Mouse (Mus musculus): ENCODE data around the gene Mfap3. TPM values are rescaled to one million over a fixed set of nuclear protein-coding genes. Genes with fewer than 3 reads are reported as not detected.

The Mfap3 gene
- 28.0 and 28.9 TPM in 2 replicates for polyA plus RNA-seq (2014; fragmentation: Nextera tagmentation; extraction: Ambion mirVana)

DNA sequence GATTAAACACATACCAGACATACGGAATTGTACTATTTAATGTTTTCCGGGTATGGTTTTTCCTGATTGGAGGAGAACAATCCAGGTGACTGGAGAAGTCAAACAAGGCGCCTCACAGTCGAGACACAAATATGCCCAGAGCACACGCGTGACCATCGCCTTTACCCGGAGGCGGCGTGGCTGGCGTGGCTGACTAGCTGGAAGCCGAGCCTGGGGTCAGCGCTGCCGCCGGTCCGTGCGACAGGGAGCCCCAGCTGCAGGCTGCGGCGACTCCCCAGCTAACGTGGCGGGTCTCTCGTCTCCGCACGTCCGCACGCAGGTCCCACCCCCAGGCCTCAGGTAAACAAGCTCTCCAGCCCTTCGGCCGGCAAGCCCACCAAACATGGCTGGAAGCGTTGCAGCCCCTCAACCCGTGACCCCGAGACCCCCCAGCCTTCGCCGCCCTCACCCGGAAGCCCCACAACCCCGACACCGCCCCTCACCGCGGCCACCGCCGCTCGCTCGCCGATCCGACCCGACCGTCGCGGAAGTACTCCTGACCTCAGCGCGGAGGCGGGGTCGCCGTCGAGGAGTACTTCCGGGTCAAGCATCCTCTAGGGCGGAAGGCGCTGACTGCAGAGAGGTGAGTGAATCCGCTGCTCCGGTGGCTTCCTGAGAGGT is at the start of gene Mfap3, which contains the start of gene Fam114a2:
Gene Mfap3 (plus strand): TSS at position 574 of the 660 bp plus-strand sequence.
Gene Fam114a2 (minus strand): TSS at position 527 of the 660 bp plus-strand sequence.
- peak; percentile 93 for ATAC-seq (replicated peaks; ENCODE audit: low FRiP score)
- H3K36me3 ChIP-seq (ENCODE audit: control insufficient read depth, insufficient read depth, low read length) = no peaks in the 10 kb centered on the region; the same call in 1 of the 2 replicates
- DNase-seq (ENCODE audit: low spot score) = peak; percentile 95
- H3K4me2 ChIP-seq = peak within 1 kb of the TSS; percentile 77
- no peaks in the 10 kb centered on the region for H3K9me3 ChIP-seq (ENCODE audit: control insufficient read depth, low read length)
- peak within 1 kb of the TSS; percentile 85 for H3K9ac ChIP-seq (ENCODE audit: low read depth, low read length)
- H3K4me3 ChIP-seq (ENCODE audit: low read depth, low read length) = peak within 1 kb of the TSS; percentile 93
- peaks cover 11% of the 10 kb centered on the region for H3K4me1 ChIP-seq (replicated peaks; ENCODE audit: control insufficient read depth, insufficient read depth, low read length)
- WGBS = under 1% methylated on average over 59 of the region's 59 CpGs
- no peaks in the 10 kb centered on the region for H3K27me3 ChIP-seq (replicated peaks; ENCODE audit: control insufficient read depth, insufficient read depth, low read length)
- H3K27ac ChIP-seq (ENCODE audit: low read depth, low read length) = peak within 1 kb of the TSS; percentile 74

DNA sequence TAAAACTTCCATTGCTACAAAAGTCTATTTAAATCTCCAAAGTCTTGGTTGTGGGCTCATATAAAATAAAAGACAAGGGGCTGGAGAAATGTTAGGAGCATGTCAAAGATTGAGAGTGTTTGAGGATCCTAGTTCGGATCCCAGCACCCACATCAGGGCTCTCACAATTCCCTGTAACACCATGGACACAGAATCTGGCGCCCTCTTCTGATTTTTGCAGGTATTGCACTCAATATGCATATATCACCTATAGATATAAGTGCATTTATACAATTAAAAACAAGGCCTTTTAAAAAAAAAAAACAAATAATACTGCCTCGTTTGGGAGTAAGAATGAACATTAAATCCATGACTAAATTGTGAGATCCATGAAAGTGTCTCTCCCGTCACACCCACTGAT is 49.8 kb upstream of the Mfap3 start:
- no peak for ATAC-seq (replicated peaks; ENCODE audit: low FRiP score)
- no peaks in the 10 kb centered on the region for H3K9me3 ChIP-seq (ENCODE audit: control insufficient read depth, low read length)
- no peaks in the 10 kb centered on the region for H3K36me3 ChIP-seq (ENCODE audit: control insufficient read depth, insufficient read depth, low read length)
- no peak overlapping the region for H3K9ac ChIP-seq (ENCODE audit: low read depth, low read length)
- H3K4me1 ChIP-seq (replicated peaks; ENCODE audit: control insufficient read depth, insufficient read depth, low read length) = no peaks in the 10 kb centered on the region
- no peak overlapping the region for H3K27ac ChIP-seq (ENCODE audit: low read depth, low read length)
- H3K4me2 ChIP-seq = no peak overlapping the region
- DNase-seq (ENCODE audit: low spot score) = no peak
- no peaks in the 10 kb centered on the region for H3K27me3 ChIP-seq (replicated peaks; ENCODE audit: control insufficient read depth, insufficient read depth, low read length)
- WGBS = 61% methylated on average over 4 of the region's 4 CpGs
- H3K4me3 ChIP-seq (ENCODE audit: low read depth, low read length) = no peak overlapping the region

DNA sequence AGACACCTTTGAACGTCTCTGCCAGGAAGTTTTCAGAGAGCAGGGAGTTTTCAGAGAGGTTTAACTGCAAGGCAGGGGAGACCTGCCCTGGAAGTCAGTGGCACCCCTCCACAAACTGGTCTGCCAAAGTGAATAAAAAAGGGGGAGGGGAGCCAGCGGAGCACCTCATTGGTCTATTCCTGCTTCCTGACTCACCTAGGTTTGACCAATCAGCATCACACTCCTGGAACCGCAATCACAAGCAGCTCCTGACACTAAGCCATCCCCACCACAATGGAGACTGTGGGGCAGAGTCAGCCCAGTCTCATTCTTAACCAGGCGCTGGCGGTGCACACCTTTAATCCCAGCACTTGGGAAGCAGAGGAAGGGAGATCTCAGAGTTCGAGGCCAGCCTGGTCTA is 48.4 kb upstream of the Mfap3 start:
- no peak overlapping the region for H3K9ac ChIP-seq (ENCODE audit: low read depth, low read length)
- H3K27ac ChIP-seq (ENCODE audit: low read depth, low read length) = no peak overlapping the region
- H3K4me2 ChIP-seq = no peak overlapping the region
- 37% methylated on average over 6 of the region's 6 CpGs for WGBS
- H3K27me3 ChIP-seq (replicated peaks; ENCODE audit: control insufficient read depth, insufficient read depth, low read length) = no peaks in the 10 kb centered on the region
- no peaks in the 10 kb centered on the region for H3K36me3 ChIP-seq (ENCODE audit: control insufficient read depth, insufficient read depth, low read length)
- H3K4me1 ChIP-seq (replicated peaks; ENCODE audit: control insufficient read depth, insufficient read depth, low read length) = no peaks in the 10 kb centered on the region
- ATAC-seq (replicated peaks; ENCODE audit: low FRiP score) = no peak
- H3K4me3 ChIP-seq (ENCODE audit: low read depth, low read length) = no peak overlapping the region
- DNase-seq (ENCODE audit: low spot score) = no peak
- H3K9me3 ChIP-seq (ENCODE audit: control insufficient read depth, low read length) = no peaks in the 10 kb centered on the region

DNA sequence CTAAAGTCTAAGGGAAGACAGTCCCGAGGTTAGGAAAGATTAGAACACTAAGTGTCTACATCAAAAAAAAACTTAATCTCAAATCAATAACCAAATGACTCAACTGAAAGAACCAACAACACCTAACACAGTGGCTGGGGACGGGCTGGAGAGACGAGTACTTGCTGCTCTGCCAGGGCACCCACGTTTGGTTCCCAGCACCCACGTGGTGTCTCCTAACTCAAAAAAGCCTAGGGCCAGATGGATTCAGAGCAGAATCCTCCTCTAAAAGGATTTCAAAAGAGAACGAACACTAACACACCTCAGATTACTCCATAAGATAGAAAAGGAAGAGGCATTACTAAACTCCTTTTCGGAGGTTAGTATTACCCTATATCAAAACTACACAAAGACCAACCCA is 47.5 kb upstream of the Mfap3 start:
- WGBS = 80% methylated on average over 7 of the region's 7 CpGs
- no peak overlapping the region for H3K9ac ChIP-seq (ENCODE audit: low read depth, low read length)
- H3K27ac ChIP-seq (ENCODE audit: low read depth, low read length) = no peak overlapping the region
- DNase-seq (ENCODE audit: low spot score) (no peak), ATAC-seq (replicated peaks; ENCODE audit: low FRiP score) (no peak)
- H3K4me2 ChIP-seq = no peak overlapping the region
- no peak overlapping the region for H3K4me3 ChIP-seq (ENCODE audit: low read depth, low read length)
- H3K36me3 ChIP-seq (ENCODE audit: control insufficient read depth, insufficient read depth, low read length) = no peaks in the 10 kb centered on the region
- H3K27me3 ChIP-seq (replicated peaks; ENCODE audit: control insufficient read depth, insufficient read depth, low read length) = no peaks in the 10 kb centered on the region
- no peaks in the 10 kb centered on the region for H3K4me1 ChIP-seq (replicated peaks; ENCODE audit: control insufficient read depth, insufficient read depth, low read length)
- no peaks in the 10 kb centered on the region for H3K9me3 ChIP-seq (ENCODE audit: control insufficient read depth, low read length)

DNA sequence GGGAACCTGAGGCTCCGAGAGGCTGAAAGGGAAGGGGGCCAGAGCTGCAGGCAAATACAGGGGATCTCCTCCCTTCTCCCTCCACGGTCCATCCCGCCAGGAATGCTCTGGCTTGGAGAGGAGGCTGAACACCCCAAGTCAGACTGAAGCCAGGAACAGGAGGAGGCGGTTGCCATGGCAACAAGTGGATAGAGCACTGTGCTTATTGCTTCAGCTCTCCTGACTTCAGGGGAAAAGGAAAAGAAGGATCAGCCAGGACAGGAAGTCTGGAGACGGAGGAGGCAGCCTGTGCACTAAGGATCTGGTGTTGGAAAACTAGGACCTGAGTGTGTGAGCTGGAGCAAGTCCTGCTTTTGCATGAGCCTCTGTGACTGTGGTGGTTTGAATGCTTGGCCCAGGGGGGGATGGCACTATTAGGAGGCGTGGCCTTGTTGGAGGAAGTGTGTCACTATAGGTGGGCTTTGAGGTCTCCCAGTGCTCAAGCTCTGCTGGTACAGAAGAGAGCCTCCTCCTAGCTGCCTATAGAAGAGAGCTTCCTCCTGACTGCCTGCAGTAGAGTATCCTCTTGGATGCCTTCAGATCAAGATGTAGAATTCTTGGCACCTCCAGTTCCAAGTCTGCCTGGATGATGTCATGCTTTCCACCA is 44.0 kb upstream of the Mfap3 start:
- Histone ChIP-seq H3K36me3 (ENCODE audit: control insufficient read depth, insufficient read depth, low read length) (no peaks in the 10 kb centered on the region; the same call in 1 of the 2 replicates), H3K4me3 (ENCODE audit: low read depth, low read length) (no peak overlapping the region), H3K4me1 (replicated peaks; ENCODE audit: control insufficient read depth, insufficient read depth, low read length) (no peaks in the 10 kb centered on the region), H3K9me3 (ENCODE audit: control insufficient read depth, low read length) (no peaks in the 10 kb centered on the region), H3K27ac (ENCODE audit: low read depth, low read length) (no peak overlapping the region), H3K4me2 (no peak overlapping the region), H3K9ac (ENCODE audit: low read depth, low read length) (no peak overlapping the region), H3K27me3 (replicated peaks; ENCODE audit: control insufficient read depth, insufficient read depth, low read length) (no peaks in the 10 kb centered on the region)
- DNase-seq (ENCODE audit: low spot score) (no peak), ATAC-seq (replicated peaks; ENCODE audit: low FRiP score) (no peak; the same call in 1 of the 2 replicates)
- WGBS = 64% methylated on average over 6 of the region's 6 CpGs

DNA sequence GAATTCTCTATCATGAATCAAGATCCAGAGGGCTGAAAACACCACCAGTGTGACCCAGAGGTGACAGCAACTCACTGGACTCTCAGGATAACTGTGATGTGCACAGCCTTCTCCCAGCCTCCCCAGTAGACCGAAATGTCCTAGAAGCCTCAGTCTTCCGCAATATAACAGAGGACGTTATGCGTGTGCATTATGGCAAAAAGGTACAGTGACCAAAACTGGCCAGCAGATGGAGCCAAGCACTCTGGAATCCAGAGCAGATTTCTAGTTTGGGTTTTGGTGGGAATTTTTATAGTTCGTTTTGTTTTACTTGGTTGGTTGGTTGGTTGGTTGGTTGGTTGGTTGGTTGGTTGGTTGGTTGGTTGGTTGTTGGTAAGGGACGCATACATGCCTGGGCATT is 43.3 kb upstream of the Mfap3 start:
- Histone ChIP-seq H3K4me1 (replicated peaks; ENCODE audit: control insufficient read depth, insufficient read depth, low read length) (no peaks in the 10 kb centered on the region), H3K9me3 (ENCODE audit: control insufficient read depth, low read length) (no peaks in the 10 kb centered on the region), H3K4me3 (ENCODE audit: low read depth, low read length) (no peak overlapping the region), H3K27me3 (replicated peaks; ENCODE audit: control insufficient read depth, insufficient read depth, low read length) (no peaks in the 10 kb centered on the region), H3K36me3 (ENCODE audit: control insufficient read depth, insufficient read depth, low read length) (no peaks in the 10 kb centered on the region; the same call in 1 of the 2 replicates), H3K9ac (ENCODE audit: low read depth, low read length) (no peak overlapping the region), H3K27ac (ENCODE audit: low read depth, low read length) (no peak overlapping the region), H3K4me2 (no peak overlapping the region)
- DNase-seq (ENCODE audit: low spot score) = no peak
- WGBS = 44% methylated on average over 6 of the region's 6 CpGs
- no peak for ATAC-seq (replicated peaks; ENCODE audit: low FRiP score)

DNA sequence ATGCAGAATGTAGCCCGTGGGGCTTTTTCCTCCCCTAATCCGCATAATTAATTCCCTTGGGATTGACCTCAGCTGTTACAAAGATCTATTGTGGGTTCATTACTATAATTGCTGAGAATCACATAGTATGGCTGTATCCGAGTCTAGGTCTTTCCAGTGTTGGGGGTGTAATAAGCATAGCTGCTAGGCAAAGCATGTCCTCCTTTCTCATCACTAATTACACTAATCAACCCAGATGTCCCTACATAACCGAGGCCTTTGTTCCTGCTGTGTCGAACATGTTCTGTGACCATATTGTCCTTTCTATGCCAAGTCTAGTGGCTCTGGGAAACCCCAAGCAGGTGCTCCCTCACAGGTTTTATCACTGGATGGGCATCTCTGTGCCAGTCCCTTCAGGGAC is 40.4 kb upstream of the Mfap3 start:
- DNase-seq (ENCODE audit: low spot score) (no peak), ATAC-seq (replicated peaks; ENCODE audit: low FRiP score) (no peak)
- no peak overlapping the region for H3K9ac ChIP-seq (ENCODE audit: low read depth, low read length)
- no peak overlapping the region for H3K4me3 ChIP-seq (ENCODE audit: low read depth, low read length)
- H3K4me1 ChIP-seq (replicated peaks; ENCODE audit: control insufficient read depth, insufficient read depth, low read length) = no peaks in the 10 kb centered on the region
- no peaks in the 10 kb centered on the region for H3K9me3 ChIP-seq (ENCODE audit: control insufficient read depth, low read length)
- H3K27ac ChIP-seq (ENCODE audit: low read depth, low read length) = no peak overlapping the region
- no peaks in the 10 kb centered on the region for H3K27me3 ChIP-seq (replicated peaks; ENCODE audit: control insufficient read depth, insufficient read depth, low read length)
- 89% methylated on average over 5 of the region's 5 CpGs for WGBS
- H3K36me3 ChIP-seq (ENCODE audit: control insufficient read depth, insufficient read depth, low read length) = peaks cover 4% of the 10 kb centered on the region; the same call in 1 of the 2 replicates
- no peak overlapping the region for H3K4me2 ChIP-seq

DNA sequence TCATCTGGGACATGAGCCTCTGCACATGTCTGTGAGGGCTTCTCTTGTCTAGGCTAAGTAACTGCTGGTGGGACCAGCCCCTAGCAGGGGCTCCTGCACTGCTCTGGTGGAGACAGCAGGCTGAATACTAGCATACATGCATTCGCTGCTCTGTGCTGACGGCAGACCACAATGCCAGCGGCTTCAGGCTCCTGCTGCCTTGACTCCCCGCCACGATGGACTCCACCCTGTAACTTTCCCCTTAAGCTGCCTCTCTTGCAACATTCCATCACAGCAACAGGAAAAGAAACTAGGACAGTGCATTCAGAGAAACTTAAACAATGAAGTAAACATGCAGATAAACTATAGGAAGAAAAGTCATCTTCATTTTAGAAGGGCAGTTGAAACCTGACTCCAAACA is 30.0 kb upstream of the Mfap3 start:
- no peak overlapping the region for H3K4me2 ChIP-seq
- no peak for DNase-seq (ENCODE audit: low spot score)
- H3K9me3 ChIP-seq (ENCODE audit: control insufficient read depth, low read length) = no peaks in the 10 kb centered on the region
- ATAC-seq (replicated peaks; ENCODE audit: low FRiP score) = no peak
- 84% methylated on average over 5 of the region's 5 CpGs for WGBS
- H3K27me3 ChIP-seq (replicated peaks; ENCODE audit: control insufficient read depth, insufficient read depth, low read length) = no peaks in the 10 kb centered on the region
- H3K36me3 ChIP-seq (ENCODE audit: control insufficient read depth, insufficient read depth, low read length) = peaks cover 27% of the 10 kb centered on the region
- no peaks in the 10 kb centered on the region for H3K4me1 ChIP-seq (replicated peaks; ENCODE audit: control insufficient read depth, insufficient read depth, low read length)
- no peak overlapping the region for H3K4me3 ChIP-seq (ENCODE audit: low read depth, low read length)
- no peak overlapping the region for H3K27ac ChIP-seq (ENCODE audit: low read depth, low read length)
- no peak overlapping the region for H3K9ac ChIP-seq (ENCODE audit: low read depth, low read length)

Measured in liver, embryonic 11.5 days (tissue).